Mouse (Mus musculus): ENCODE results near the gene Wdtc1. TPM values are rescaled to one million over a fixed set of nuclear protein-coding genes. Genes with fewer than 3 reads are reported as not detected.

The Wdtc1 gene
- 36.9 to 42.9 TPM (median 39.9 TPM) in 4 replicates for total RNA-seq (2023)

GRCm38 (mm10) chr4:133353367-133354365 lies at the start of gene Wdtc1:
Gene Wdtc1, minus strand, starts transcription at chr4:133353481.

GRCm38 (mm10) chr4:133369553-133370297 lies 16.4 kb upstream of the Wdtc1 start, which contains the start of gene Slc9a1:
Gene Slc9a1, plus strand, starts transcription at chr4:133369706.

DNA sequence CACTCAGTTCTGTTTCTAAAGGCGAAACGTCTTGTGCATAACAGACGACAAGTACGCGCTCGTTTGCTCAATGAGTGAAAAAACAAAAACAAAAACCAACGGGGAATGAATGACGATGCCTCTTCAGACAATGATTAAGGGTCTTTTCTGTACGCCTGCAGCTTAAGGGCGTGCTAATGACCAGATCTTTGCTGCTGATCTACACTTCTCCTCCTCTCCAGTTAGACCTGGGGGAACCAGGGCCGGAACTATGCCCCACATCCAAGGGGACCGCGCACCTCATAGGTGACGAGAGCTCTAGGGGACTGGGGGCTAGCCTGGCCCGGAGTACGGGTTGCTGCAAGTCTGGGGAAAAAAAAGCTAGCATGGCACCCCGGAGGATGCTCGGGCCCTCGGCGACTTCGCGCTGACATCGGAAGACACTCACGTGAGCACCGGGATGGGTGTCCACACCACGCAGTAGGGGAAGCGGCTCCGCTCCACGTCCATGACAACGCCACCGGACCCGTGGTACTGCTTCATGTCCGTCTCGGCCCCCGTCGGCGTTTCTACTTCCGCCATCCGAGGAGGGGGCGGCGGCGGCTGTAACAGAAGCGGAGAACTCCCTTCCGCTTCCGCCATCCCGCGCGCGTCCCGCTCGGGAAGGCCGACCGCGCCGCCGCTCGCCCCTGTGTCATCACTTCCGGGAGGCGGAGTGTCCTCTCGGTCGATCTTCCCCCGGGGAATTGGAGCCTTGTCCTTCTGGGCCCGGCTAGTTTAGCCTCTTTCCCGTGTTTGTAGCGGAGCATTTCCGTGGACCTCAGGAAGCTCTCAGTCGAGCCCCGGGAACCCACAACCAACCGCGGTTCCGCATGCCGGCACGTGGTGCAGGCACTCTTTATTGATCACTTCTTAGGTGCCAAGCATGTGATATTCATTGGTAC lies 75.9 kb downstream of the Wdtc1 start, which contains the start of gene Tmem222:
Tmem222 (minus strand) TSS at position 689 of the 923 bp plus-strand sequence.

DNA sequence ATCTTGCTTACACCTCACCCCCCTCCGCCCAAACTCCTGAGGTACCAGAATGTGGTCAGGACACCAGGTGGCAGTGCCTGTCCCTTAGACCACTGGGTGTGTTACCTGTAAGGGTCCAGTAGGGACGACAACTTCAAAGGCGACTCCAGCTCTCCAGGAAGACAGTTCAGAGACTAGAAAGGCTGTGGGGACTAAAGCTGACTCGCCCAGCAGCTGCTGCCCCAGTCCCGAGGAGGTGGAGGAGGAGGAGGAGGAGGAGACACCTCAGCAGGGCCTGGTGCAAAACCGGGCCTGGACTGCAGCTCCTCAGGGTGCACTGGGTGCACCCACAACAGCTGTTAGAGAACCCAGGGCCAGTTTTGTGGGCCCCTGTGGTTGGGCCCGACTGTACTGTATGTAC lies 90.4 kb downstream of the Wdtc1 start, which contains the start of gene Sytl1:
Sytl1 (minus strand) TSS at position 232 of the 400 bp plus-strand sequence.

Other genes with a start within 250 kb of the Wdtc1 start
- 291 to 323 TPM (median 299 TPM) in 4 replicates for gene Wasf2, start 223.0 kb downstream of the Wdtc1 start, total RNA-seq (2023)
- gene Cd164l2, start 141.3 kb downstream of the Wdtc1 start, total RNA-seq (2023), result 1.8 to 3.4 TPM (median 2.9 TPM) in 3 of 4 replicates, not detected in the other
- gene Gpr3, start 140.9 kb downstream of the Wdtc1 start, total RNA-seq (2023), result 3.3 to 4.8 TPM (median 3.8 TPM) in 4 replicates
- 1.0 TPM in 1 of 4 replicates, not detected in the others for gene Map3k6, start 112.7 kb downstream of the Wdtc1 start, total RNA-seq (2023)
- 0.67 to 1.7 TPM (median 1.2 TPM) in 4 replicates for gene Sytl1, start 90.4 kb downstream of the Wdtc1 start, total RNA-seq (2023)
- gene Tmem222, start 75.7 kb downstream of the Wdtc1 start, total RNA-seq (2023), result 45.6 to 52.7 TPM (median 52.0 TPM) in 4 replicates
- 49.4 to 53.7 TPM (median 51.1 TPM) in 4 replicates for gene Slc9a1, start 16.2 kb upstream of the Wdtc1 start, total RNA-seq (2023)
- not detected in 4 replicates for gene Tent5b, start 126.7 kb upstream of the Wdtc1 start, total RNA-seq (2023)
- not detected in 4 replicates for gene Trnp1, start 145.1 kb upstream of the Wdtc1 start, total RNA-seq (2023)
- 0.24 TPM in 1 of 4 replicates, not detected in the others for gene Kdf1, start 165.5 kb upstream of the Wdtc1 start, total RNA-seq (2023)
- 95.5 to 116 TPM (median 105 TPM) in 4 replicates for gene Nudc, start 192.5 kb upstream of the Wdtc1 start, total RNA-seq (2023)
- gene Nr0b2, start 199.9 kb upstream of the Wdtc1 start, total RNA-seq (2023), result not detected in 4 replicates
- 29.0 to 32.7 TPM (median 31.2 TPM) in 4 replicates for gene Gpatch3, start 221.3 kb upstream of the Wdtc1 start, total RNA-seq (2023)
- gene Gpn2, start 230.9 kb upstream of the Wdtc1 start, total RNA-seq (2023), result 22.5 to 27.9 TPM (median 25.7 TPM) in 4 replicates
- 52.4 to 56.8 TPM (median 53.5 TPM) in 4 replicates for gene Sfn, start 248.7 kb upstream of the Wdtc1 start, total RNA-seq (2023)

All from B cell, adult 62 days (primary cell).